Mouse (Mus musculus): ENCODE measurements around the gene 1700057G04Rik. TPM values are rescaled to one million over a fixed set of nuclear protein-coding genes. Genes with fewer than 3 reads are reported as not detected.

Gene 1700057G04Rik
- polyA plus RNA-seq, 1 experiment from 2014 or later = not detected

DNA sequence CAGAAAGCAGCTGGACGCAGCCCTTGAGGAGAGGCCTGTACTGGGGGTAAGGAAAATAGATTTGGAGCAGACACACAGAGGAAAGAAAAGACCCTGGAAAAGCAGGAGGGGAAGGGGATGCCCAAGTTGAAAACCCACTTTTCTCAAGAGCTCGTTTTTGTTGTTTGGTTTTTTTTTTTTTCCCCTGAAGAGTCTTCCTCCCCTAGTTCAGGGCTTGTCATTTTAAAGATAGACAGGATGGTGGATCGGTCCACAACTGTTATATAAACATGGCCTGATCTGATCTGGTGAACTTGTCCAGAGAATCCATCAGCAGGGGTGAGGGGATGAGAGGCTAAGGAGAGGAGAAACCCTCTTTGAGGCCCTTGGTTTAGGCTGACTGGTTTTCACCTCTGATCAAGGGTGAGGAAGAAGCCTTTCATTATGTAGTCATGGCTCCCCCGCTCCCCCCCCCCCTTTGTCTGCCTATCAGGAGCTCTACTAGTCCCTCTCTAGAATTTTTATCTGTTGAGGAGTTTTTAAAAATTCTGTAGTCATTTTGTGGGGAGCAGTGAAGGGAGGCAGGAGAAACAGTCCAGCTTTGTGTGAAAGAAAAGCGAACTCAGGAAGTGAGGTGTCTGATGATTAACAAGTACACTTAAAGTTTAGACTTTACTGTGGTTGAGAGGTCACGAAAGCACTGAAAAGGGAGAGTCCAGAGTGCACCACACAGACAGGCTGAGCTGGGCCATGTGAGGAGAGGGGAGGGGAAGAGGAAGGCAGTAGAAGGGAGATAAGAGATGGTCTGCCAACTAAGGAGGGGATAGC is 35.0 kb upstream of the 1700057G04Rik start:
- DNase-seq (ENCODE audit: low spot score) (no peak), ATAC-seq (ENCODE audit: low FRiP score) (no peak)
- H3K9ac ChIP-seq (ENCODE audit: low read depth, low read length) = no peak overlapping the region
- H3K9me3 ChIP-seq (ENCODE audit: control insufficient read depth, low read length) = no peaks in the 10 kb centered on the region
- H3K36me3 ChIP-seq (ENCODE audit: control insufficient read depth, insufficient read depth, low read length) = no peaks in the 10 kb centered on the region
- no peaks in the 10 kb centered on the region for H3K27me3 ChIP-seq (ENCODE audit: control insufficient read depth, insufficient read depth, low read length)
- H3K4me3 ChIP-seq (ENCODE audit: low read depth, low read length) = no peak overlapping the region
- H3K4me2 ChIP-seq (replicated peaks; ENCODE audit: low read depth, low read length) = no peak overlapping the region
- no peaks in the 10 kb centered on the region for H3K4me1 ChIP-seq (replicated peaks; ENCODE audit: control insufficient read depth, insufficient read depth, low read length)
- WGBS = 75% methylated on average over 6 of the region's 6 CpGs
- H3K27ac ChIP-seq (ENCODE audit: low read depth, low read length) = no peak overlapping the region

DNA sequence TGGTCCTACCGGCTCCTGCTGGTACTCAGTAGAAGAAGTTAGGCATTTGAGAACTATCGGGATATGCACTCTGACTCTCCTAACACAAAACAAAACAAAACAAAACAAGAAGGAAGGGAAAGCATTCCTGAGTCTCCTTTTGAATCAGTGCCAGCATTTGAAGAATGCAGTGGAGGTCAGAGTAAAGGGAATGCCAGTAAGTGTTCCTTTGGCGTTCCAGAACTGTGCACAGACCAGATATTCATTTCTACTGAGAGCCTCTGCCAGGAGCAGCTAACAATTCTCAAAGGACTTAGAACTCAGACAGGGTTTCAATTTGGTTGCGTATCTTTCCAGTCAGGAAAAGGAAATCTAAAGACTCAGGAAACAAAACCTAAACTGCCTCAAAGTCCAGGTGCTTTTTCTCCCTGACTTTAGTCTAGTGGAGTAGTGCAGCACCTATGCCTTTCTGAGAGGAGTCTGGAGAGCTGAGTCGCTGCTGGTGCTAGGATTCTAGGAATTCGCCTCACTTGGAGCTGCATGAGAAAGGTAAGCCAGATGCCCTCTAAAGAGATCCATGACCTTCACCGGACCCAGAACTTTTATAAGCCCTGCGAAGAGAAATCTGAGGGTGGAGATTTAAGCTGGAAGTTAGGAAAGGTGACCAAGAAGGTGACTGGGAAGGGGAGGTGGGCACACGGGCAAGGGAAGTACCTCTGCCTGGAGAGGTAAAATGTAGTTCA is 33.5 kb upstream of the 1700057G04Rik start, which contains the start of gene Plscr2:
TSS of gene Plscr2 (plus strand) at position 117 of the 722 bp plus-strand sequence.
- no peaks in the 10 kb centered on the region for H3K36me3 ChIP-seq (ENCODE audit: control insufficient read depth, insufficient read depth, low read length)
- H3K4me3 ChIP-seq (ENCODE audit: low read depth, low read length) = no peak within 1 kb of the TSS
- 70% methylated on average over 9 of the region's 9 CpGs for WGBS
- no peaks in the 10 kb centered on the region for H3K9me3 ChIP-seq (ENCODE audit: control insufficient read depth, low read length)
- ATAC-seq (ENCODE audit: low FRiP score) = no peak
- H3K9ac ChIP-seq (ENCODE audit: low read depth, low read length) = no peak within 1 kb of the TSS
- DNase-seq (ENCODE audit: low spot score) = no peak
- no peak within 1 kb of the TSS for H3K27ac ChIP-seq (ENCODE audit: low read depth, low read length)
- no peaks in the 10 kb centered on the region for H3K4me1 ChIP-seq (replicated peaks; ENCODE audit: control insufficient read depth, insufficient read depth, low read length)
- H3K4me2 ChIP-seq (replicated peaks; ENCODE audit: low read depth, low read length) = no peak within 1 kb of the TSS
- no peaks in the 10 kb centered on the region for H3K27me3 ChIP-seq (ENCODE audit: control insufficient read depth, insufficient read depth, low read length)

DNA sequence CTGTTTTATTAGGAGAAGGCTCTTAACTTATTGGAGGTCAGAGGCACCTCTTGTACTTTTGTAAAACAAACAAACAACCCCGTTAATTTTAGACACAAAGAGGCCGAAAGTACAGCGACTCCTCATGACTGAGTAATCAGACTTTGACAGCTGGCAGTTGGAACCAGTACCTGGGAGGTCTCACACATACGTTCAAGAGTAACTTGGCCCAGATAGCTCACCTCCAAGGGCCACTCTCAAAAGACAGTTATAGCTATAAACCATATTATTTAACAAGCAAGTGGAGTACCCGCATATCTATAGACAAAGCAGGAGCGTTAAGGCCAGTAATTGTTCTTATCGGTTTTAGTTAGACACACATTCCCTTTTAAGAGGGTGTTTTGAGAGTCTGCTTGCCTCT is 32.8 kb upstream of the 1700057G04Rik start:
- 85% methylated on average over 7 of the region's 7 CpGs for WGBS
- Histone ChIP-seq H3K9ac (ENCODE audit: low read depth, low read length) (no peak overlapping the region), H3K9me3 (ENCODE audit: control insufficient read depth, low read length) (no peaks in the 10 kb centered on the region), H3K27me3 (ENCODE audit: control insufficient read depth, insufficient read depth, low read length) (no peaks in the 10 kb centered on the region), H3K4me2 (replicated peaks; ENCODE audit: low read depth, low read length) (no peak overlapping the region), H3K4me3 (ENCODE audit: low read depth, low read length) (no peak overlapping the region), H3K27ac (ENCODE audit: low read depth, low read length) (no peak overlapping the region), H3K4me1 (replicated peaks; ENCODE audit: control insufficient read depth, insufficient read depth, low read length) (no peaks in the 10 kb centered on the region), H3K36me3 (ENCODE audit: control insufficient read depth, insufficient read depth, low read length) (no peaks in the 10 kb centered on the region)
- ATAC-seq (ENCODE audit: low FRiP score) (no peak), DNase-seq (ENCODE audit: low spot score) (no peak)

DNA sequence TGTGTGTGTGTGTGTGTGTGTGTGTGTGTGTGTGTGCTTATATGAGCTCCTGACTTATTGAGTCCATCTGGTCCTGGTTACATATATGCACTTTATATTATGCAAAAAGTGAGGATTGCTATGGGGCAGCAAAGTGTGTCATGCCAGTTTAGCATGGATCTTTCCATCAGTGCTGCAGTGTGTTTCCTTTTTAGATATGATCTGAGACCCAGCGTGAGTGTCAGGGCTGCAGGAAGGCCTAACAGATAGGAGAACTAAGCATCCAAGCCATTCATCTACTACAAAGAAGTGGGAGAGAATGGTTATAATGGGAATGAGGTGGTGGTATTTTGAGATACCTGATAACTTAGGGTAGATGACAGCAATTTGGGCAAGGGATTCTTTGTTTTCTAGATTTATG is 29.1 kb upstream of the 1700057G04Rik start:
- H3K27ac ChIP-seq (ENCODE audit: low read depth, low read length) = no peak overlapping the region
- no peaks in the 10 kb centered on the region for H3K9me3 ChIP-seq (ENCODE audit: control insufficient read depth, low read length)
- H3K4me1 ChIP-seq (replicated peaks; ENCODE audit: control insufficient read depth, insufficient read depth, low read length) = no peaks in the 10 kb centered on the region
- H3K9ac ChIP-seq (ENCODE audit: low read depth, low read length) = no peak overlapping the region
- DNase-seq (ENCODE audit: low spot score) (no peak), ATAC-seq (ENCODE audit: low FRiP score) (no peak)
- H3K4me3 ChIP-seq (ENCODE audit: low read depth, low read length) = no peak overlapping the region
- no peaks in the 10 kb centered on the region for H3K27me3 ChIP-seq (ENCODE audit: control insufficient read depth, insufficient read depth, low read length)
- H3K36me3 ChIP-seq (ENCODE audit: control insufficient read depth, insufficient read depth, low read length) = no peaks in the 10 kb centered on the region
- WGBS = 91% methylated on average over 1 of the region's 1 CpGs
- no peak overlapping the region for H3K4me2 ChIP-seq (replicated peaks; ENCODE audit: low read depth, low read length)

DNA sequence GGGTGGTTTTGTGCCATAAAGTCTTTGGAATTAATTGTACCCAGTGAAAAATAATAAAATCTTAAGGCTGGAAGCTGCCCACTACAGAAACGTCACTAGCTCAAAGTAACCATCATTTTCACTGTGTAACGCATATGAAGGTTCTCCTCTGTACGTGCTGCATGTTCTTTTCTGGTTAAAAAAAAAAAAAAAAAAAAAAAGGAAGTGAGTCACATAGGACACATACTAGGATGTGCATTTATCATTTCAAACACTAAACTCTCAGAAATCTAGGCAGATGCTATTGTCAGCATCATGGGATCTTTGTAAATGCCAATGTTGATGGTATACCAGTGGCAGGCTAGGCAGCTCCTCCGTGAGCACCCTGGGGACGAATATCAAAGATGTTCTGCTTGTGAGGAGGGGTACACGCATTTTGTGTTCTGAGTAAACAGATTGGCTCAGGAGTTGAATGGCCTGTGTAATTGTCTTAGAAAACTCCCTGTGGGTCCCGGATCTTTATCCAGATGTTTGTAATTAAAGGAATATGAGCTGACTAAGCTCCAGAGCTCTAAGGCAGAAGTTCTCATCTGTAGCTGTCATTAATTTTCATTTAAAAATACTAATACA is 26.5 kb upstream of the 1700057G04Rik start:
- no peak overlapping the region for H3K4me3 ChIP-seq (ENCODE audit: low read depth, low read length)
- no peak overlapping the region for H3K4me2 ChIP-seq (replicated peaks; ENCODE audit: low read depth, low read length)
- no peaks in the 10 kb centered on the region for H3K9me3 ChIP-seq (ENCODE audit: control insufficient read depth, low read length)
- no peaks in the 10 kb centered on the region for H3K27me3 ChIP-seq (ENCODE audit: control insufficient read depth, insufficient read depth, low read length)
- 38% methylated on average over 7 of the region's 7 CpGs for WGBS
- no peak overlapping the region for H3K27ac ChIP-seq (ENCODE audit: low read depth, low read length)
- no peaks in the 10 kb centered on the region for H3K4me1 ChIP-seq (replicated peaks; ENCODE audit: control insufficient read depth, insufficient read depth, low read length)
- ATAC-seq (ENCODE audit: low FRiP score) (no peak), DNase-seq (ENCODE audit: low spot score) (peak; percentile 10)
- no peaks in the 10 kb centered on the region for H3K36me3 ChIP-seq (ENCODE audit: control insufficient read depth, insufficient read depth, low read length)
- H3K9ac ChIP-seq (ENCODE audit: low read depth, low read length) = no peak overlapping the region

DNA sequence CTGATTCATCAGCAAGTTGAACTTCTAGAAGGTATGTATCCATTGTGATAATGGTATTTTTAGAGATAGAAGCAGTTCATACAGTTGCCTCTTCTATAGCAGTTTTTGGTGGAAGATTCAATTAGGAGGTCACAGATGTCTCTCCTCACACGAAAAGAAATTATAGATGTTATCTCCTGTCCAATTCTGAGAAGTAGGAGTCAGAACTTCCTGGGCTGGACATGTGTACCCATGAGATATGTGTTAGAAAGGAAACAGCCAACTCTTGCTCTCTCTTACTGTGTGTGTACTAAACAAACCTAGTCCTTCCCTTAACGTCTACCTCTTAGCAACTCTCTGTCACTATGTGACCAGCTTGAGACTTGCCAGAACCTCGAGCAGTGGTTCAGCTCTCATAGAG is 19.5 kb upstream of the 1700057G04Rik start:
- Histone ChIP-seq H3K27me3 (ENCODE audit: control insufficient read depth, insufficient read depth, low read length) (no peaks in the 10 kb centered on the region), H3K4me1 (replicated peaks; ENCODE audit: control insufficient read depth, insufficient read depth, low read length) (no peaks in the 10 kb centered on the region), H3K36me3 (ENCODE audit: control insufficient read depth, insufficient read depth, low read length) (no peaks in the 10 kb centered on the region), H3K27ac (ENCODE audit: low read depth, low read length) (no peak overlapping the region), H3K9ac (ENCODE audit: low read depth, low read length) (no peak overlapping the region), H3K4me3 (ENCODE audit: low read depth, low read length) (no peak overlapping the region), H3K9me3 (ENCODE audit: control insufficient read depth, low read length) (no peaks in the 10 kb centered on the region), H3K4me2 (replicated peaks; ENCODE audit: low read depth, low read length) (no peak overlapping the region)
- no peak for DNase-seq (ENCODE audit: low spot score)
- 87% methylated on average over 3 of the region's 3 CpGs for WGBS
- no peak for ATAC-seq (ENCODE audit: low FRiP score)

DNA sequence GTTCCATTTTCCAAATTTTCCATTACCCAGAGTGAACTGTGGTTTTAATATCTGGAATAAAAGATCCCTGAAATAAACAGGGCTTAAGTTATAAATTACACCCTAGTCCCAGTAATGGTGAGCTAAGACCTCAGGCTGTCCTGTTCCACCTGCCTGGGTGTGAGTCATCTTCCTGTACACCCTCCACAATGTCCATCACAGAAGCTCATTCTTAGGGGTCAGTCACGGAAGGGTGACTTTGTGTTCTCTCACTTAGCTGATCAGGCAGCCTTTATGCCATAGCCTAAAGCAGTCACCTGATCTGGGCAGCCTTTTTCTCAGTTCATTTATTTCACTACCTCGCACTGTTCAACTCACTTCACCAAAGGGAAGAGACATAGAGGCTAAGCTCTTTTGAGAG is 17.0 kb upstream of the 1700057G04Rik start:
- WGBS = 69% methylated on average over 2 of the region's 2 CpGs
- Histone ChIP-seq H3K4me3 (ENCODE audit: low read depth, low read length) (no peak overlapping the region), H3K4me1 (replicated peaks; ENCODE audit: control insufficient read depth, insufficient read depth, low read length) (no peaks in the 10 kb centered on the region), H3K27ac (ENCODE audit: low read depth, low read length) (no peak overlapping the region), H3K27me3 (ENCODE audit: control insufficient read depth, insufficient read depth, low read length) (no peaks in the 10 kb centered on the region), H3K36me3 (ENCODE audit: control insufficient read depth, insufficient read depth, low read length) (no peaks in the 10 kb centered on the region), H3K9ac (ENCODE audit: low read depth, low read length) (no peak overlapping the region), H3K9me3 (ENCODE audit: control insufficient read depth, low read length) (no peaks in the 10 kb centered on the region), H3K4me2 (replicated peaks; ENCODE audit: low read depth, low read length) (no peak overlapping the region)
- DNase-seq (ENCODE audit: low spot score) = no peak
- ATAC-seq (ENCODE audit: low FRiP score) = no peak

DNA sequence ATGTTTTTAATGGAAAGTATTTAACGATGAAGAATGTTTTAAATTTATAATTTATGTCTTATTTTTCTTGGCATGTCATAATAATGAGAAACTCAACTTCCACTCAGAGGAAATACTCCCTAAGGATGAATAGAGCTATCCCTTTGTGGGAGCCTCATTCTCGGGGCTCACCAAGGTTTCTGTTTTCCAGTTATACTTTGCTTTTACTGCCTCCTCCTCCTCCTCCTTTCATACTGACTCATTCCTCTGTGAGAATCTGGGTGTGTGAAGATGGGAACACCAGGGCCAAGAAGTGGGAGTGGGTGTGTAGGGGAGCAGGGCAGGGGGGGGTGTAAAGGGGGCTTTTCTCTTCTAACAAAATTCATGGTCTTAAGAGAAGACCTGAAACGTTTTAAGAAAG is 16.3 kb upstream of the 1700057G04Rik start:
- no peaks in the 10 kb centered on the region for H3K36me3 ChIP-seq (ENCODE audit: control insufficient read depth, insufficient read depth, low read length)
- no peak for ATAC-seq (ENCODE audit: low FRiP score)
- 72% methylated on average over 3 of the region's 3 CpGs for WGBS

More for the DNA sequence above, 16.3 kb upstream of the 1700057G04Rik start:
- Histone ChIP-seq H3K27me3 (ENCODE audit: control insufficient read depth, insufficient read depth, low read length) (no peaks in the 10 kb centered on the region), H3K9ac (ENCODE audit: low read depth, low read length) (no peak overlapping the region), H3K27ac (ENCODE audit: low read depth, low read length) (no peak overlapping the region), H3K4me1 (replicated peaks; ENCODE audit: control insufficient read depth, insufficient read depth, low read length) (no peaks in the 10 kb centered on the region), H3K4me2 (replicated peaks; ENCODE audit: low read depth, low read length) (no peak overlapping the region), H3K9me3 (ENCODE audit: control insufficient read depth, low read length) (no peaks in the 10 kb centered on the region), H3K4me3 (ENCODE audit: low read depth, low read length) (no peak overlapping the region)
- no peak for DNase-seq (ENCODE audit: low spot score)

Data from hindbrain, embryonic 11.5 days (tissue).